Mouse (Mus musculus) sigmoid colon, adult 10 weeks (tissue): Measurements from ENCODE around the gene Spry1. TPM values are rescaled to one million over a fixed set of nuclear protein-coding genes. Genes with fewer than 3 reads are reported as not detected.

Experiments used
- polyA plus RNA-seq: library from polyadenylated mRNA; stranded (reverse); fragments of 350-450 nt; fragmentation: Illumina TruSeq; extraction: RNeasy Lipid Tissue Mini Kit (QIAGEN cat#74804); gene quantifications from one replicate; pipeline ENCODE4 v1.2.3, GENCODE M21; 2014; ENCODE audit warnings: low read depth, low replicate concordance

Gene Spry1
- 13.6 TPM for polyA plus RNA-seq

GRCm38 (mm10) chr3:37639690-37640089 is at the start of gene Spry1:
Spry1 (plus strand) TSS chr3:37639947.

Other genes starting within 250 kb of the Spry1 start
- gene Spata5, start 220.1 kb upstream of the Spry1 start, polyA plus RNA-seq = 17.0 TPM
- gene Nudt6, start 219.7 kb upstream of the Spry1 start, polyA plus RNA-seq = 1.6 TPM
- 5.7 TPM for gene Gm5148, start 84.5 kb downstream of the Spry1 start, polyA plus RNA-seq